Mouse (Mus musculus) activated CD4-positive, CD25-positive, alpha-beta regulatory T cell, adult 4 months (primary cell): ENCODE results near the gene Ctps2. TPM values are rescaled to one million over a fixed set of nuclear protein-coding genes. Genes with fewer than 3 reads are reported as not detected.

Experiments
- ATAC-seq: one replicate; pipeline ENCODE4 v1.8.0; 2017
- polyA plus RNA-seq, 2 experiments: library from polyadenylated mRNA; unstranded; fragments of 100-300 nt; shearing (Covaris generic); gene quantifications; one replicate each; pipeline ENCODE4 v1.2.1; 2017

Ctps2 gene
- polyA plus RNA-seq, 2 experiments from 2014 or later: 186 to 196 TPM

DNA sequence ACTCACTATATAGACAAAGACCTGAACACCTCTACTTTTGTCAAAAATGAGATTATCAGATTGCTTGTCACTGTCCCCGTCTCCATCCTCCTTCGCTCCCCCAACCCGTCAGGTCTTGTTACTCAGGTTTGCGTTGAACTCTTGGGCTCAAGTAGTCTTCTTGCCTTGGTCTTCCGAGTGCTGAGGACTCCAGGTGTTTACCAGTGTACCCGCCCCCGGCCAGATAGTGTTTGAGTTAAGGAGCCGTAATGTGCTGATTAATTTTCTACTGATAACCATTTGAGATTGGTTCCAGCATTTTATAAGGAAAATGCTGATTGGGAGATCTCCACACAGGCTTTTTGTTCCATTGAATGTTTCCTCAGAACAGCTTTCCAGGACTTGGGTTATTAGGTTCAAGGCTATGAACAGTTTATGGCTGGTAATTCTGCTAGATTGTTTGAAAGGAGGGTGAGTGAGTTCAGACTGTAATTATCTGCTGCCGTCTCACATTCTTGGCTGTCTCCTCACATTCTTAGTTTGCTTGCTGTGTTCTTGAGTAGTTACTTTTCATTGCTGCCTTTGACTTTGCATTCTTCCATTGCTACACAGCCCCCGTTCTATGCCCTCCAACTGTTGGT lies 85.9 kb downstream of the Ctps2 start:
- no peak for ATAC-seq

DNA sequence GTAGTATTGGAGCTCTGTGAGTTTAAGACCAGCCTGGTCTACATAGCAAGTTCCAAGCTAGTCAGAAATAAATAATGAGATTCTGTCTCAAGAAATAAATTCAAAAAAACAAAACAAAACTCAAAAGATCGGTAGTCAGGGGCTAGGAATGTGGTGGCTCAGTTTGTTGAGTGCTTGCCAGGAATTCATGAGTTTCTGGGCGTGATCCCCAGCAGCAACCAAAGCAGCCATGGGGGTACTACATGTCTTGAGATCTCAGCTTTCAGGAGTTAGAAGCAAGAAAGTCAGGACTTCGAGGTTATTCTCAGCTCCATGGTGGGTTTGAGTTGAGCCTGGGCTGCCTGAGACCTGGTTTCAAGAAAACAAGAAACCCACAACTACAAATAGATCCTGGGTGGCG lies 90.4 kb downstream of the Ctps2 start:
- no peak for ATAC-seq

DNA sequence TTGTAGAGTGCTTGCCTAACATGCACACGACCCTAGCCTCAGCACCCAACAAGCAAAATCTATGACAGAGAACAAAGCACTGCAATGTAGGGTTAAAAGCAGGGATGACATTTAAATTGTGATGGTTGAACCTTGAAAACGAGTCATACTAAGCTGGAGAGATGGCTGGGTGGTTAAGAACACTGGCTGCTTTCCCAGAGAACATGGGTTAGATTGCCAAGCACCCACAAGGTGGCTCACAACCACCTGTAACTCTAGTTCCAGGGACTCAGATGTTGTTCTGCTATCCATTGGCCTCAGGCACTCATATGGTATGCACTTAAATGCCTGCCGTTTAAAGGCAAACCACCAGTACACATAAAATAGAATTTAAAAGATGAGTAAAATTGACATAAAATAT lies 91.1 kb downstream of the Ctps2 start:
- no peak for ATAC-seq

DNA sequence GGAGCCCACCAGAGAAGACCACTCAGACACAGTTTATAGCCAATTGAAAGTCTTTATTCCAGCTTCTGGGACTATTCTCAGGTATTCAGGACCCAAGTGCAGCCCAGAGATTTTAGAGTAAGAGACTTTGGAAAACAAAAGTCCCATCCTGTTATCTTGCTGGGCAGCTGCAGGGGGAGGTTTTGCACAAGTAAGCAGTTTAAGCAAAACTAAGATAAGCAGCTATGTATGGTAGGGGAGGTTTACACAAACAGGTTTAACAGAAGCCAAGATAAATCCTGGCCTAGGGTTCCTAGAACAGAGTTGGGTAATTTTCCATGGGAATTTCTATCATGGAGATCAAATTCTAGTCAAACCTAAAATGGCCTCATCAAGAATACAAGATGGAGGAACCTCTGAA lies 126.8 kb downstream of the Ctps2 start:
- no peak for ATAC-seq

DNA sequence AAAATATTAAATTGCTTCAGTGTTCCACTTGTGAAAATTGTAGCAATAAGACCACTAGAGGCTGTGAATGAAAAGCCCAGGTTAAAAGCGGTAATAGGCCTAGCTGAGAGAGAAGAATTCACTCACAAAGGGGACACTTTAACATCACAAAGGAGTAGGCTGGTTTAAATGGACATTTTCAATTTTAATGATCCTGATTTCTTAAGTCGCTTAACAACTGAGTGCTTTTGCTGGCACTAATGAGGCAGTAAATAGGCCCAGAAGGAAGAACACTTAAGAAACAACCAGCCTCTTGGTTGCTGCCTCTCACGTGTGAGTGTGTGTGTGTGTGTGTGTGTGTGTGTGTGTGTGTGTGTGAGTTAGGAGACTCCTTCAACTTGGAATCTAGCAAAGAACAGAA lies 137.7 kb downstream of the Ctps2 start:
- ATAC-seq: no peak

DNA sequence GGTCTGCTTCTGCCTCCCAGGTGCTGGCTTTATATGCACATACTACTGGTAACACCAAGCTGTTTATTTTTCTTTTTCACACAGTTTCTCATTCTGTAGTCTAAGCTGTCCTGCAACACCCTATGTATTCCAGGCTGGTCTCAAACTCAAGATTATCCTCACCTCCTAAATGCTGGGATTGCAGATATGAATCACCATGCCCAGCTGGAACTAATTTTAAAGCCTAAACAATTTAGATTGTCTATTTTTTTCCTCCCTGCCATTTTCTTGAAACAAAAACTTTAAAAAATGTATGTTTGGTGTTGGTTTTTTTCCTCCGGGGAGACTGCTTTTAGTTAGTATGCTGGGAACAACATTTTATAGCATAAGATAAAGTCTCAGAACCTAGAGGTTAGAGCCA lies 141.7 kb downstream of the Ctps2 start:
- no peak for ATAC-seq

DNA sequence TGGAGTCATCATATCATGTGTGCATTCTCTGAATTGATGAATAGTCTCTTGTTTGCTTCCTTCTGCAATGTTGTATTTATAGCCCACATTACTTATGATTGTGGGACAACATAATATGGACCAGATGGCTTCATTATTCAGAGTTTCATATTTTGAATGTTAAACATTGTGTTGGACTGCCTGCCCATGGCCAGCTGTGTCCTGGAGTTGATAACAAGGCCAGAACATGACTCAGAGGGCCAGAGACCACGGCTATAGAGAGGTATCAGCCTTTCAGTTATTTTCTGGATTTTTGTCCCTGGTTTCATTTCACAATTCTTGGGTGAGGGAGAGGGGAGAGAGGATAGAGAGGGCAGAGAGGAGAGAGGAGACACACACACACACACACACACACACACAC lies 162.9 kb downstream of the Ctps2 start:
- no peak for ATAC-seq

Other genes starting within 250 kb of the Ctps2 start
- 100 to 1,000 TPM; 173 to 192 TPM for gene Rbbp7, start 140.8 kb upstream of the Ctps2 start, polyA plus RNA-seq
- gene Txlng, start 71.8 kb upstream of the Ctps2 start, polyA plus RNA-seq: 10 to 100 TPM; 20.9 to 22.1 TPM
- 10 to 100 TPM; 15.3 to 16.9 TPM for gene Syap1, start 12.8 kb upstream of the Ctps2 start, polyA plus RNA-seq
- 1 to 10 TPM in 1 of 2 experiments, not detected in 1; 1.2 TPM for gene S100g, start 63.4 kb downstream of the Ctps2 start, polyA plus RNA-seq